Mouse (Mus musculus) testis, postnatal 14 days (tissue): ENCODE data around the gene Plekhd1.
A peak's percentile ranks its signal among the peaks of the same experiment; 100 is the strongest.

Experiments
- DNase-seq: peaks from one replicate; pipeline ENCODE4 v3.0.0; 2021; ENCODE audit warnings: low spot score

Plekhd1 gene

DNA sequence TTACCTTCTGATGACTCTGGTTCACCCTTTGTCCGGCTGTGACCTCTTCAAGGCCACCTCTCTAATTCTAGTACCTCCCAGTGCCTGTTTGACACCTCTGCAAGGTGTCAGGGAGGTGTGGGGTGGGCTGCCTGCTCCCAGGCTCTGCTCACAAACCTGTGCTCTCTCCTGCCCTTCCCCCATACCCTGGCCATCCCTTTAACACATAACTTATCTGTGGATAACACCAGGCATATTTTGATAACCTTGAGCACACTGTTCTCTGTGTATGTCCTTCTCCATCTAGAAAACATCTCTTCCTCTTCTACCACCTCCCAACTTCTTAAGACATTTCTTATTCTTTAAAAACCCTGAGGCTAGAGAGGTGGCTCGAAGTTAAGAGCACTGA, 6.7 kb downstream of the Plekhd1 start:
- no peak for DNase-seq

DNA sequence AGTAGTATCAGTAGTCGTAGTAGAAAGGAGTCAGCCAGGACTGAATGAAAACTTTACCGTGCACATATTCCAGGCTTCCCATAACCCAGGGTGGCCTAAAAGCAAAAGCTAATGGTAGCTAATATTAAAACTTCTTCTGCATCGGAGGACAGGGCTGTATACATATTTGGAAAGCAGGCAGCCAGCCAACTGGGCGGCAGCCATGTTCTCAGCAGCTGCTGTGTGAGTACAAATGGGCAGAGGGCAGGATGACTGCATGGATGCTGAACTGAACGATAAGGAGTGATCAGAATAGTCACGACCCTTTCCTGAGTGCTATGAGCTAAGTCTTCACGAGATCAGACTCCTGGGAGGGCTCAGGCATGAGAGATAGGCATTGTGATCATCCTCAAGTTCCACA, 8.9 kb downstream of the Plekhd1 start:
- DNase-seq = no peak

DNA sequence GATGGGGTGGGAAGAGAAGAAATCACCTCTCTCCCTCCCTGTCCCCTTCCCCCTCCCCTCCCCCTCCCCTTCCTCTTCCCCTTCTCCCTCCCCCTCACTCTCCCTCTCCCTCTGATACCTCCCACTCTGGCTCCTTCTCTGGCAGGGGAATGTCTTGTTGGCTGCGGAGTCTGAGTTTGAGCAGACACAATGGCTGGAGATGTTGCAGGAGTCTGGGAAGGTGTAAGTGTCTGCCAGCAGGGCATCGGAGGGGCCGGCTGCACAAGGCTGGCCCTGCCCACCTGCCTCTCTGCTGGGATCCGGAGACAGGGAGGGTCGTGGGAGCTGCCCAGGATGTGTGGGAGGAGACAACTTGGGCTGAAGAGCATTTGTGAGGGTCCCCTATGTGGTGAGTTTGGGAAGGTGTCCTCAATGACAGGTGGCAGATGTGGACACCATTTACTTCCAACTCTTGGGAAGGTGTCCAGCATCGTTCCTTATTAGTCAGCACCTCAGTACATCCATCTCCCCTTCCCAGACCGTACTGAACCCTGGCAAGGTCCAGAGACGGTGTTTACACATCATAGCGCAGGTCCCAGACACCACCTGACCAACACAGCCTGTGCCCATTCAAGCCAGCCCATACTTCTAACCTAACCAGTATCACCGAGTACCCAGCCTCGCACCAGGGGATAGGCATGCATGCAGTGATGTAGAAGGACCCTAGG, 14.0 kb downstream of the Plekhd1 start:
- no peak for DNase-seq

DNA sequence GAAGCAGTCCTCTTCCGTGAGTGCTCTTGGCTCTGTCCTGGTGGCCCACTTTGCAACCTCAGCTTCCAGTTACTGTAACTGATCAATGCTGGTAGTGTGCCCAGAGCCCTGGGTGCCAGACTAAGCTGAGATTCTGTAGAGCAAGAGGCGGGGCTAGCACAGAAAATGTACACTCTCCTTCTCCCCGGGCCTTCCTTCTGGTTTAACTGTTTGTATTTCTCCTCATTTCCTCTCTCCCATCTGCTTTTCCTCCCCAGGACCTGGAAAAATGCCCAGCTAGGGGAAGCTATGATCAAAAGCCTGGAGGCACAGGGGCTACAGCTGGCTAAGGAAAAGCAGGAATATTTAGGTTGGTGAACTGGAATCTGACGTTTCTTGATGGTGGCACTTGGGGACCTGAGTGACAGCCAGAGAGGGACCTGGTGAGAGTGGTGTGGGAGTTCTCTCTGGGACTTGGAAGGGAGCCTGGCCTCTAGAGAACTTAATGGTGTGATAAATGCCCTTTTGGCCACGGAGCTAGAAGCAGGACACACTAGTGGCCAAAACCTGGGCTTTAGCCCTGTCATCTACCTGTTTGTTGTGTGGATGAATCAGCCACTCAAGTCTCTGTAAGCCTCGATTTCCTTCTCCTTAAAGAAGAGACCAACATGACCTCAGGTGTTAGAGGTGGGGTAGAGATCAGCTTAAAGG, 14.7 kb downstream of the Plekhd1 start:
- DNase-seq = no peak

DNA sequence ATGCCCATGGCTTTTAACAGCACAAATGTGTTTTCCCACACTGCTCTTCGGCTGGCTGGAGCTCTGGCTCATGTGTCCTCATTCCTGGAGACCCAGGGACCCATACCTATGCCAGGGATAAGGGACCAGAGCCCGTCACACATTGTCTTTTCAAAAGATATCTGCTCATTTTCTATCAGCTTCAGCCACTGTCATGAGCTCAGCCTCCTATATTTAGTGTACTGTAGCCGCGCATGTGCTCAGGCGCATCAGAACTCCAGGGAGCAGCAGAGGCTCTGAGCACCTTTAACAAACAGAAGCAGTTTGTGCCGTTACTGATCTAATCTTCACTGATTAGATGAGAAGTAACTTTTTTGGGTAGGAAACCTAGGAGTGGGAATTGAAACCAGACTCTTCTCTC, 23.5 kb downstream of the Plekhd1 start:
- no peak for DNase-seq

DNA sequence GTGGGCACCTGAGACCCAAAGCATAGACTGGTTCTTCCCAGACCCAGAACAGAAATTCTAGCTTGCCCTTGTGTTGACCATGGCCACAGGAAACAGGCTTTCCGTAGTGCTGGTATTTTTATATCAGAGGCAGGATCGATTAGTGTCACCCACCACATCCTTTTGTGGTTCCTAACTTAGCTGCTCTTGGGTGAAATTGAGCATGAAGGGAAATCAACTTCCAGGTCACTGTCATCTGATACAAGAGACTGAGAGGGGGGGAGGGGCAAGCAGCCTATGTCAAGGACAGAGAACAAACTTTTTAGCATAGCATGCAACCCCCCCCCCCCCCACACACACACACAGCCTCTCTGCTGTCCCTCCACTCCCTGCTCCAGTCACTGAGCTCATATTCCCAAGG, 26.8 kb downstream of the Plekhd1 start:
- no peak for DNase-seq

DNA sequence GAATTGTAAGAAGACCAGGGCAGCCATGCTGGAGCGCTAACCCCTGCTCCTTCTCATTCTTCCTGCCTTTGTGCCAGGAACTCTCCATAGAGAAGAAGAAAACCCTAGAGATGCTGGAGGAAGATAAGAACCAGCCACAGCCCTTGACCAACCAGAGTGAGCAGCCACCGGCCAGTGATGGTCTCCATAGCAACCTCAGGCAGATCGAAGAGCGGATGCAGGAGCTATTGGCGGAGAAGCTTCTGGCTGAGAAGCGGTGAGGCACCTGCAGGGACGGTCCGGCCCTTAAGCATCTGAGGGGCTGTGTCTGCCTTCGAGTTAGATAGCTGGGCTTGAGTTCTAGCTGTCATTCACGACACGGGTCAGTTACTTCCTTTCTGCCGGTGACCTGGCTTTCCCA, 28.1 kb downstream of the Plekhd1 start:
- no peak for DNase-seq

DNA sequence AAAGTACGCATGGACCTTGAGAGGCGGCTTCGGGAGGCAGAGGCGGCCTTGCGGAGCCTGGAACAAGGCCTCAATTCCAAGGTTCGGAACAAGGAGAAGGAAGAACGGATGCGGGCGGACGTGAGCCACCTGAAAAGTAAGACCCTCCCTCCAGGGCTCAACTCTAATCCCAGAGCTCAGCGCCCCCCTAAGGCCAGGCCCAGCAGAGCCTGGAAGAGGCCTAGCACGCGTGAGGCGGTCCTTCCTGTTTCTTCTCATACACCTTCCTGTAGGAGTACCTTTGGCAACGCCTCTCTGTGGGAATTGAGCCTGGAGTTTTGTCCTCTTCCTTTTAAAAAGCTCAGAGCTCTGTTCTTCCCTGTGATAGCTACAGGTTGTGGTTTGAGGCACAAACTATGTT, 29.1 kb downstream of the Plekhd1 start:
- DNase-seq = peak; percentile 58

DNA sequence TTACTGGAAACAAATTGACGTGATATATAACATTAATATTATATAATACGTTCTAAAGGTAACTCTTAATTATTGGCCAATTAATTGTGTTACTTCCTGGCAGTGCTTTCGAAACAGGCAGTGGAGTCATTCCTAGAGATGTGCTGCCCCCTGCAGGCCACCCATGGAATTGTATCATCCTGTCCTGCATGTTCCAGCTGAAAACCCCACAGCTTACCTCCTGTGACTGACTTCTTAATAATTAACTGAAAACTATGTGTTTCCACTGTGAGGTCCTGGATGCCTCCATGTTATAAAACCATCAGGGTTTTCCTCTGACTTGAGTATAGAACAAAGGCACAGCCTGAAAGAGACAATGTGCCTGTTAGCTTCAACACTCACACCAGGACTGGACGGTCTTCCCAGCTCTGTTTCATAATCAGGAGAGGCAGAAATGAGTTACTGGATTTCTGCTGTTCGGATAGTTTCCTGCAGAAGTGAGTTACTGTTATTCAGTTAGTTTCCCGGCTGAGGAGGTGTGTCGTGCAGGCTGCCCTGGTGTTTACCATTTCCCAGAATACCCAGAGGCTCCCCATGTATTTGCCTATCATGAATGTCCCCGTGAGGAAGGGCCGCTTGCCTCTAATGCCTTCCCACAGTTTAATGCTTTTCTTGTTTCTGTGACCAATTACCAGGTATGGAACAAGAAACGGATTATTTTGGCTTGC, 32.6 kb downstream of the Plekhd1 start:
- peak; percentile 62 for DNase-seq

DNA sequence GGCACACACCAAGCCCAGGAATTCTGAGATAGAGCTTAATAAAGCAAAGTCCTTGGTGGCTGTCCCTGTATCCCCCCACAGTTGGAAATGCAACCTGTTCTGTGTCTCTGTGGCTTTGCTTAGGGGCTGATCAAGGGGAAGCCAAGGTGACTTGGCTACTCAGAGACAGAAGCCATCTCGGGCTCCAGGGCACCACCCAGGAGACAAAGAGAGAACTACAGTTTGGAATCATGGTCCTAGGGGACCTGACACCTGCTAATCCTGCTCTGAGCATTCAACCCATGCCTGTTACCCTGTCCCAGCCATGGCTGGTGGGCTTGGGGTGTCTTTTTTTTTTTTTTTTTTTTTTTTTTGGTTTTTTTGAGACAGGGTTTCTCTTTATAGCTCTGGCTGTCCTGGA, 35.8 kb downstream of the Plekhd1 start:
- DNase-seq = no peak

DNA sequence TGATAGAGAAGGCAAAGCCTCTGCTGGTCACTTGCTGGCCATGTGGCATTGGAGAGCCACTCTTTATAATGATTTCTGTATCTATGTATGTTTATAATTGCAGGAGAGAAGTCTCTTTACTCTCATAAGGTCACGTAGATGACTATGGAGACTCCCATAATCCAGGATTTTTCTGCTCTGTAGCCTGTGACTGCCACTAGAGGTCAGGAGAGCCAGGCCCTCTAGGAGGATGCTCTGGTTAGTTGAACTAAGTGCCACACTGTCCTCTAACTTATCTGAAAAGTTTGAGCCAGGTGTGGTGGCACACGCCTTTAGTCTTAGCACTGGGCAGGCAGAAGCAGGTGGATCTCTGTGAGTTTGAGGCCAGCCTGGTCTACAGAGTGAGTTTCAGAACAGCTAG, 36.4 kb downstream of the Plekhd1 start:
- DNase-seq = no peak

DNA sequence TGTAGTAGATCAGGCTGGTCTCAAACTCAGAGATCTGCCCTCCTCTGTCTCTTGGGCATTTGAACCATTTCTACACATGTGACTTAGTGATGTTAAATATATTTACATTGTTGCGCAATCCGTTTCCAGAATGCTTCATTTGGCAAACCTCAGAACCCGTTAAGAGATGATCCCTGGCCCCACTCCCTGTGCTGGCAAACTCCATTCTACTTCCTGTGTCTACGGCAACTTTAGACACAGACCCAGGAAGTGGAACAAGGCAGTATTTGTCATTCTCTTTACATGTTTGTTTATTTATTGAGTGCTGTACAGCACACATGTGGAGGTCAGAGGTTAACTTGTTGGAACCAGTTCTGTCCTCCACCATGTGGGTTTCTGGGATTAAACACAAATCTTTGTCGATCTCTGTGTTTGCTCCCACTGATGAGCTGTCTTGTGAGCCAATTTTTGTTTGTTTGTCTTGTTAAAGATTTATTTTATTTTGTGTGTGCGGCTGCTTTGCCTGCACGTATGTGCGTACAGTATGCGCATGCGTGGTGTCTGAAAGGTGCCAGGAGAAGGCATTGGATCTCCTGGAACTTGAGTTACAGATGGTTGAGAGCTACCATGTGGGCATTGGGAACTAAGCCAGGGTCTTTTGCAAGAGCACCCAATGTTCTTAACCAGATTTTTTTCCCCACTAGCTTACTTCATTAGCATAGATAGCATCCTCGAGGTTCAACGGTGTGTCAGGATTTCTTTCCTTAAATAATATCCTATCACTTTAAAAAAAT, 37.6 kb downstream of the Plekhd1 start:
- no peak for DNase-seq

DNA sequence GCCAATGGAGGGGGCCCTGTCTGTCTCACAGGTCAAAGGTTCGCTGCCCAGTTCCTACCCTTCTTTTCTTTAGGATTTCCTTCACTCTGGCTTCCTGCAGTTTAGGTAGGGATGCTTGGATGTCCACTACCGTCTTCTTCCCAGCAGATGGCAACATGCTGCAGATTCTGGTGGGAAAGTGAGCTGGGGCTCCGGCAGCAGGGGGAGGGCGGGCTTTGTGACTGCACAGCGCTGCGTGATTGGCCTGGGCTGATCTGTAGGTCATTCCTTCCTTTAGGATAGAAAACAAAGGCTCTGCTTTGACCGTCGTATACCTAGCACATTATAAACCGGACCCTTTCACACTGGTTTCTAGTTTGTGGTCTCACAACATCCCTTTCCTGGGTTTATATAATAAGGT, 38.2 kb downstream of the Plekhd1 start:
- no peak for DNase-seq

DNA sequence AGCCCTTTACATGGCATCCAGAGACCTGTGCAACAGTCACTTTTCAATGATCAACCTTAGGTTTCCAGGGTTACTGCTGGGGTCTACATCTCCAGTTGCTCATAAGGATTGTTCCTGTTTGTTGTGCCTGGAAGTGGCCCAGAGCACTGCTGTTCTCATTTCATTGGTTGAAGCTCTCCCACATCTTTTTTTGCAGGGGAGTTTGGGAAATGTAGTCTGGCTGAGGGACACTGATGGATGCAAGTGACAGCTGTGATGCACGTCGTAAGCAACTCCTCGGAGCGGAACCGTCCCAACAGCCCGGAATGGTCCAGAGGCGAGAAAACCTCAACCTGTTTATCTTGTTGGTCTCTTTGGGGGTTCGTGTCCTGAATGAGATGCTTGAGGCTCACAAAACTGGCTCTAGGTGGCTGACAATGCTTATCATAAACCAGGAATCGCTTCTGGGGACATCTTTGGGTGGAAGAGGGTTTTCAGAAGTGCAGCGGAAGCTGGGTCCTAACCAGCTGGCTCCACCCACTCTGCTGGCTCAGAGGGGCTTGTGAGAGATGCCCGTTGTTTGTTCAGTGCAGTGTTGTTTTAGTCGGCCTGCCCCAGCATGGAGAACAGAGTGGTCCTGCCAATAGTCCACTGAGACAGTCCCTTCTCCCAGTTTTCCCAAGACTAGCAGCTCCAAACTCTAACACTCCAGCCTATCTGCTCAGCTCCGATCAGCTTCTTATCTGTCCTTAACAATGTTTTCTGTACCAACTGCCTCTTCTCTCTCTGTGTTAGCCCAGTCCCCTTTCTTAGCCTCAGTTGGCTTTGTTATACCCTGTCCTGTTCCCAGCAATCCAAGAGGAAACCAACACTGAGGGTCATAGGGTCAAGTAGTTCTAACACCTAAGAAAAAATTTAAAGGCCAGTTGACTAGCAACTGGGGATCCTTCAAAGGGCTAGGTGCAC, 42.4 kb downstream of the Plekhd1 start:
- no peak for DNase-seq

DNA sequence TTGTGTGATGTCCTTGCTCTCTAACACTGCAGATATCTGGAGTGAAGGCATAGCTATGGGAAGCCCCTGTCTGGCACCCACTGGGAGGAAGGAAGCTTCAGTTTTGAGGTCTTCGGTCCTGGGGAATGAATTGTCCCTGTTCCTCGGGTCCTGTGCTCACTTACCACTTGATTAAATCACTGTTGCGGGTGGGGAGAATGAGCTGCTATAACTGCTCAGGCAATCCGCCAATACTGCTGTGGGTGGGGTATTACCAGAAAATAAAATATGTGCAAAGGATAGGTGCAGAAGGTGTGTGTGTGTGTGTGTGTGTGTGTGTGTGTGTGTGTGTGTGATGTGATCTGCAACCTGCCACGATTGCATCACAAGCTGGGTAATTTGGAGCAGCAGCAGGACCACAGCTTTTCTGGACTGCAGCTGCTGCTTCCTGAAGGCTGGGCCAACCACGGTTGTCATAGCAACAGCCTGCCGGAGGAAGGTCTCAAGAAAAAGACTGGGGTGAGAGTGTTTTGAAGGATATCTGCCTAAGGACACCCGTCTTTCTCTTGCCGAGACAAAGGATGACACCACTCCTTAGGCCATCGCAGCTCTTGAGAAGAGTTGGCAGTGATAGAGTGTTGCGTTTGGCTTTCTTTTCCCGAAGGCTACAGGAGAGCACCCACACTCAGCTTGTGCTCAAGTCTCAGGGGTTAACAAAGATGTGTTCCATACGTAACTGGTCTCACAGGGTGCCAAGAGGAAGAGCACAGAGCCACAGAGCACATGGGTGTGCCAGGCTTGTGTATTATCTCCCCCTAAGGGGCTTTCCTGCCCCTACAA, 44.3 kb downstream of the Plekhd1 start:
- no peak for DNase-seq

DNA sequence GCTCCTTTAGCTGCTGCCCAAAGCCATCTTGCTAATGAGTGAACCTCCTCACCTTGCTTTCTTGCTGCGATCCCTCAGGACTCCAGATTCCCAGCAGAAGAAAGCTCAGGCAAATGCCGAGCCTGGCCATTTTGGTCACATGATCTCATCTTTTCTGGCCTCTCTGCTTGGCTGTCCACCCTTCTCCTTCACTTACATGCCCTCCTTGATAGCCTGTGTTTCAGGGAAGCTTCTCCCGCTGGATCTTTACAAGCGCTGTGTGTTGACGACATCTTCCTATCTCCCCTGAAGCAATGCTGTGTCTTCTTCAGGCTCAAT, 44.9 kb downstream of the Plekhd1 start:
- DNase-seq = no peak

DNA sequence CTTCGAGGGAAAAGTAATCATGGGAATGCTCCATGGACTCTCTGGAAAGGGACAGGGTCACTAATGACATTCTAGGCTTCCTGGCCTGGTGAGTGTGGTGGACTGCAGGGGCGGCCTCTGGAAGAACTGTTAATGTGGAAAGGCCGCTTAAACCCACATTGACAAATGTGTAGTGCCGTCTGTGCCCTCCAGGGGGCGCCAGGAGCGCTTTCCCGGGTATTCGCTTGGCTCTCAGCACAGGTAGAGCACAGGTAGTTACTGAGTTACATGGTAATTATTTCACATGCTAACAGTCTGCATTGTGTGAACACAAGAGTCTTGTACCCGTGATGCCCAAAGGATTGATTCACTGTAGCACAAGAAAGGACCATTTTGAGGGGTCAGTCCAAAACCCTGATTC, 47.1 kb downstream of the Plekhd1 start:
- peak; percentile 67 for DNase-seq

DNA sequence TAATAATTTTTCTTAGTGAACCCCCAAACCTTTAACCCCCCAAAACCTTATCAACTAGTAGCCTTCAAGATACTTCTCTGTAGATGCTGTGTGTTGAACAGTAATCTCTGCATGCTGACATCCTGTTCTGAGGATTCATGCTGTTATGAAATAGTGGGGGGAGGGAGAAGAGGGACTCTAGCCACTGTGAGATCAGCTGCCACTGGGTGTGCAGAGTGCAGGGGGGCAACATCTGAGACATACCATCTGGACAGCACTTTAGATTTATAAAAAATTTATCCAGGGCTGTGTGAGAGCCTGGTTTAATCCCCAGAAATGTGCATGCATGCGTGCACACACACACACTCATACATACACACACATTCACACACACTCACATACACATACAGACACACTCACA, 52.2 kb downstream of the Plekhd1 start:
- DNase-seq = no peak

DNA sequence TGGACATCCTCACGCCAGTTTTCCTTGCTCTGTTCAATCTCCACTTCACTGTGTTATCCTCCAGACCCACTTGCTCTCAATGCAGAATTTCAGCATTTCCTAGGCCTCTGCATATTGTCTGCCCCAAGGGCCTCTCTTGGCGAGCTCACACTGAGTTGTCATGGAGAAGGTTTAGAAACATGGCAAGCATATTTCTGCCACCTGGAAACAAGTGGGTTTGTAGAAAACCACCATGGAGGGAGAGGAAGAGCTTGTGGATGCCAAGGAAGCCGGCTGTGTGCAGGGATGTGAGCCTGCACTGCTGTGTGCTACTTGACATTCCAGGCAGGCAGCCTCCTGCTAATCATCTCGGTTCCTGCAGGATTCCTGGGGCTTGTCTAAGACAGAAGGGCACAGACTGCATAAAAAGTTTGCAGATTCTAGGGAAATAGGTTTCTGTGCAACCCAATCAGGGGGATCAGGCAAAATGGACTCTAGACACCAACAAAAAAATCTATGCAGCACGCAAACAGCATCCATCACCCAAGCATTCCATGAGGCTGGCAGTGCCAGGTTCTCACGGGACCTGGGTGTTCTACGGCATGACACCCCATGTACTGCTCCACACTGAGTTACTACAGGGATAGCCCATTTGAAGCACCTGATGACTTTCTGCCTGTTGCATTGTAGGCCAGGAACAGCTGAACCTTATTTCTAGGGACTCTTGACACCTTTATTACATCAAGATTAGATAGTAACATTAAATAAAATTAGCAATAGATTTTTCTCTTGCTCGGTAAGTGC, 53.8 kb downstream of the Plekhd1 start:
- no peak for DNase-seq

DNA sequence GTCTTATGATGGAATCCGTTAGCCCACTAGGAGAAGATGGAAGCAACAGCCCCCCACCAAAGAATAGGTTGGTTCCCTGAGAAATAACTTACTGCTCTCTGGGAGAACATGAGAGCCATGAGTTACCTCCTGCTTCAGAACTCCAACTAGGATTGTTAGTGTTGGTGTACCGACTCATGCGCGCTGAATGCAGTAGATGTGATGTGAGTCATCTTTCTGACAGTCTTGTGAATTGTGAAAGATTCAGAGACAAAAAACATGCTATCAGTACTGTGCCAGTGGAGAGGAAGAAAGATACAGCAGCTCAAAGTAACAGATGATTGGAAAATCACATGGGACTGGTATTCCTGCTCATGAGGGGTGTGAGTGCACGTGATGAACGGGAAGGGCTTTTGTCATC, 59.2 kb downstream of the Plekhd1 start:
- no peak for DNase-seq
